Mouse (Mus musculus) stomach, postnatal 0 days (tissue): ENCODE data around the gene Aldh8a1.

Experiments used
- CTCF ChIP-seq: IDR thresholded peaks from 2 replicates; pipeline ENCODE4 v1.5.1; 2016; ENCODE audit warnings: antibody characterized with exemption, low read depth, mild to moderate bottlenecking, moderate library complexity
- EP300 ChIP-seq: optimal IDR thresholded peaks from 2 replicates; pipeline ENCODE3; 2016; ENCODE audit warnings: antibody characterized with exemption

GRCm38 (mm10) chr10:21400031-21400430 lies 22.9 kb downstream of the Aldh8a1 start:
- TF ChIP-seq CTCF (no peak), EP300 (no peak)
